Mouse (Mus musculus) liver, embryonic 12.5 days (tissue): ENCODE measurements around the gene Snip1. TPM values are rescaled to one million over a fixed set of nuclear protein-coding genes. Genes with fewer than 3 reads are reported as not detected.
A peak's percentile ranks its signal among the peaks of the same experiment; 100 is the strongest.

Source experiments
- ATAC-seq: fragments of 200-750 bp; cut with Nextera tagmentation; 2 replicates; pipeline ENCODE4 v1.8.0; 2017; ENCODE audit warnings: moderate number of reproducible peaks, mild to moderate bottlenecking, moderate library complexity
- H3K27ac ChIP-seq: fragments of 300-500 bp; sonication (generic); 2 replicates; pipeline ENCODE4 v1.5.1; 2016; ENCODE audit warnings: mild to moderate bottlenecking
- H3K27me3 ChIP-seq: fragments of 300-500 bp; sonication (generic); replicated peaks from 2 replicates; pipeline ENCODE4 v1.6.1; 2016; ENCODE audit warnings: mild to moderate bottlenecking, moderate library complexity
- H3K36me3 ChIP-seq: fragments of 300-500 bp; sonication (generic); 2 replicates; pipeline ENCODE4 v1.6.1; 2016; ENCODE audit warnings: mild to moderate bottlenecking, moderate library complexity
- H3K4me1 ChIP-seq: fragments of 300-500 bp; sonication (generic); 2 replicates; pipeline ENCODE4 v1.6.1; 2016
- H3K4me2 ChIP-seq: fragments of 300-500 bp; sonication (generic); 2 replicates; pipeline ENCODE4 v1.6.1; 2016; ENCODE audit warnings: mild to moderate bottlenecking, moderate library complexity
- H3K4me3 ChIP-seq: fragments of 300-500 bp; sonication (generic); 2 replicates; pipeline ENCODE4 v1.5.1; 2016; ENCODE audit warnings: mild to moderate bottlenecking, moderate library complexity
- H3K9ac ChIP-seq: fragments of 300-500 bp; sonication (generic); 2 replicates; pipeline ENCODE4 v1.6.1; 2016; ENCODE audit warnings: mild to moderate bottlenecking, moderate library complexity
- H3K9me3 ChIP-seq: fragments of 300-500 bp; sonication (generic); replicated peaks from 2 replicates; pipeline ENCODE4 v1.6.1; 2016; ENCODE audit warnings: mild to moderate bottlenecking, moderate library complexity
- WGBS: fragments of 180-500 bp; shearing (Covaris S2); methylation state at CpG from one replicate; pipeline ENCODE4 v1.1.7; 2016; ENCODE audit not compliant: insufficient replicate concordance; 5-methylcytosine and 5-hydroxymethylcytosine counted together
- polyA plus RNA-seq: library from polyadenylated mRNA; unstranded; fragments of >200 nt; fragmentation: Nextera tagmentation; extraction: Ambion mirVana; gene quantifications from 2 replicates; pipeline ENCODE4 v1.2.1, GENCODE M21; 2016

Snip1 gene
- polyA plus RNA-seq, 1 experiment from 2014 or later: 24.8 TPM

DNA sequence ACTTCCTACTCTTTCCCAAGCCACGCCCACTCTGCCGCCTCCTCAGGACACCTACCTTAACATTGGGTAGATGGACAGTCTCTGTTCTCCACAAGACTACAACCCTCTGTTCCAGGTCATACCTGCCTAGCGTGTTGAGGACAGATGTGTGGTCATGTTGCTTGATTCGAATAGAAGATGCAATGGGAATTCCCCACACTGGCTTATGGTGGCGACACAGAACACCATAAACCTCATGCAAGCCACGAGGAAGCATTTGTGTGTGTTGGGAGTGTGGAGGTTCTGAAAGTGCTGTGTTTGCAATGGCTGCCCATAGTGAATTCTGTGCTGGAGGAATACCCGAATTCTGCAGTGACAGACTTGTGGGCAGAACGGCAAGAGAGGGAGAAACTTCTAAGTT is 2.6 kb upstream of the Snip1 start:
- peaks cover 11% of the 10 kb centered on the region; the same call in 1 of the 2 replicates for H3K27me3 ChIP-seq
- H3K4me3 ChIP-seq: no peak overlapping the region
- no peak for ATAC-seq
- H3K4me1 ChIP-seq: peaks cover 30% of the 10 kb centered on the region
- H3K9me3 ChIP-seq: no peaks in the 10 kb centered on the region
- WGBS: 53% methylated on average over 8 of the region's 8 CpGs
- no peak overlapping the region for H3K4me2 ChIP-seq
- peaks cover 13% of the 10 kb centered on the region for H3K36me3 ChIP-seq
- H3K27ac ChIP-seq: no peak overlapping the region
- H3K9ac ChIP-seq: no peak overlapping the region

DNA sequence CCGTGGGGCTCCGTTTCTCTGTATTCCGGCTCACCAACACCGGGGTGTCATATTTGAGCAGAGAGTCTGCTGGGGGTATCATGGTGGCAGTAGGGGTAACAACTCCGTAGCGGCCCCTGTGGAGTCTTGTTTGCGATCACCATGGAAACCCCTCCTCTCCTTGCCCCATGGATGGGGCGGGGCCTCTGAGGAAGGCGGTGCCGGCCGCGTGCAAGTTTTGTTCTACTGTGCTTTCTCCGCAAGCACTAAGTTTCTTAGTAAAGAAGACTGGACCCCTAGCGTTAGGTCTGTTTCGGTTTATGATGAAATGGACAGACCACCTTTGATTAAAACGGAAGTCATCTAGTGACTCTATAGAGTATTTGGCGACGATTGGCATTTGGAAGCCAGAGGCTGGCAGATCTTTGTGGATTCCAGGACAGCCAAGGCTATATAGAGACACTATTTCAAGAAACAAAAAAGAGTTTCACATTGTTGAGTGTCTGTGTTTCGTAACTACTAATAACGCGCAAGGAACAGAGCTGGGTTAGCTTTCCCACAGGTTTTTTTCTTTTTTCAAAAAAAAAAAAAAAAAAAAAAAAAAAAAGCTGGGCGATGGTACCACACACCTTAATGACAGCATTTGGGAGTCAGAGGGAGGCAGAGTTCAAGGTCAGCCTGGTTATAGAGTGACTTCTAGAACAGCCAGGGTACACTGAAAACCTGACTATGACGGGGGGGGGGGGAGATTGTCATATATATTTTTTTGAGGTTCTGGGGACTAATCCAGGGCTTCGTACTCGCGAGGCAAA is 760 bp upstream of the Snip1 start, which contains the start of gene Dnali1:
Dnali1 (minus strand) TSS at position 187 of the 791 bp plus-strand sequence.
- no peaks in the 10 kb centered on the region for H3K9me3 ChIP-seq
- peak within 1 kb of the TSS; percentile 83 for H3K27ac ChIP-seq
- peaks cover 24% of the 10 kb centered on the region for H3K4me1 ChIP-seq
- H3K4me2 ChIP-seq: peak within 1 kb of the TSS; percentile 93
- peaks cover 11% of the 10 kb centered on the region; the same call in 1 of the 2 replicates for H3K27me3 ChIP-seq
- 3% methylated on average over 26 of the region's 26 CpGs for WGBS
- no peak; the same call in 1 of the 2 replicates for ATAC-seq
- peak within 1 kb of the TSS; percentile 96 for H3K4me3 ChIP-seq
- peak within 1 kb of the TSS; percentile 89 for H3K9ac ChIP-seq
- H3K36me3 ChIP-seq: peaks cover 32% of the 10 kb centered on the region

DNA sequence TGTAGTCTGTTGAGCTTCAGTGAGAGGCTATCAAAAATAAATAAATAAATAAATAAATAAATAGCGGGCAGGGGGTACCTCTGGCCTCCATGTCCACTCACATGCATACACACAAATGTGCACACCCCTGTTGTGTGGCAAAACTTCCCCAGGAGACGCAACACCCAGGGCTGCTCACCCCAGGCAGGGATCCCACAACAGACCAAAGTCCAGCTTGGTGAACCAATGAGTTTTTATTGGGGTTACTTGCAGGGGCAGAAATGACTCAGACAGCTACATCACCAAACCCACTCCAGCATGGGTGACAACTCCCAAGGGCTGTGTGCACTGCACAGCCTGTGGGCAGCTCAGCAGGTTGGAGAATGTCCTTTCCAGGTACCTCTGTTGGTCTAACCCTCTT is 11.2 kb downstream of the Snip1 start:
- Histone ChIP-seq H3K36me3 (peaks cover 79% of the 10 kb centered on the region), H3K9me3 (no peaks in the 10 kb centered on the region), H3K4me2 (no peak overlapping the region)

DNA sequence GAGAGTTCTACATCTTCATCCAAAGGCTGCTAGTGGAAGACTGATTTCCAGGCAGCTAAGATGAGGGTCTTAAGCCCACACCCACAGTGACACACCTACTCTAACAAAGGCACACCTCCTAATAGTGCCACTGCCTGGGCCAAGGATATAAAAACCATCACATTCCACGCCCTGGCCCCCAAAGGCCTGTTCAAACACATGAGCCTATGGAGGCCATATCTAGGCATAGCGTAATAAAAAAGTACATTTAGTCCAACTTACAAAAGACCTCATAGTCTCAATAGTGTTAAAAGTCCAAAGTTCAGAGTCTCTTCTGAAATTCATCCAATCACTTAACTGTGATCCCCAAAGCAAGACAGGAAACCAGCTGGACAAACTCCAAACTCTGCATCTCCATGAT is 12.2 kb downstream of the Snip1 start:
- no peaks in the 10 kb centered on the region for H3K9me3 ChIP-seq
- no peaks in the 10 kb centered on the region for H3K27me3 ChIP-seq
- no peak overlapping the region for H3K4me2 ChIP-seq
- WGBS: 77% methylated on average over 2 of the region's 2 CpGs
- no peak overlapping the region for H3K27ac ChIP-seq
- ATAC-seq: no peak
- no peak overlapping the region for H3K9ac ChIP-seq
- no peak overlapping the region for H3K4me3 ChIP-seq
- H3K36me3 ChIP-seq: peaks cover 69% of the 10 kb centered on the region
- peaks cover 10% of the 10 kb centered on the region for H3K4me1 ChIP-seq

More for the DNA sequence above, 11.2 kb downstream of the Snip1 start:
- WGBS: 80% methylated on average over 2 of the region's 2 CpGs
- Histone ChIP-seq H3K27me3 (no peaks in the 10 kb centered on the region), H3K9ac (no peak overlapping the region), H3K27ac (no peak overlapping the region), H3K4me1 (peaks cover 3% of the 10 kb centered on the region; the same call in 1 of the 2 replicates), H3K4me3 (no peak overlapping the region)
- ATAC-seq: 0 out of 2 replicates have a peak, but pooled peaks have one; percentile 27

DNA sequence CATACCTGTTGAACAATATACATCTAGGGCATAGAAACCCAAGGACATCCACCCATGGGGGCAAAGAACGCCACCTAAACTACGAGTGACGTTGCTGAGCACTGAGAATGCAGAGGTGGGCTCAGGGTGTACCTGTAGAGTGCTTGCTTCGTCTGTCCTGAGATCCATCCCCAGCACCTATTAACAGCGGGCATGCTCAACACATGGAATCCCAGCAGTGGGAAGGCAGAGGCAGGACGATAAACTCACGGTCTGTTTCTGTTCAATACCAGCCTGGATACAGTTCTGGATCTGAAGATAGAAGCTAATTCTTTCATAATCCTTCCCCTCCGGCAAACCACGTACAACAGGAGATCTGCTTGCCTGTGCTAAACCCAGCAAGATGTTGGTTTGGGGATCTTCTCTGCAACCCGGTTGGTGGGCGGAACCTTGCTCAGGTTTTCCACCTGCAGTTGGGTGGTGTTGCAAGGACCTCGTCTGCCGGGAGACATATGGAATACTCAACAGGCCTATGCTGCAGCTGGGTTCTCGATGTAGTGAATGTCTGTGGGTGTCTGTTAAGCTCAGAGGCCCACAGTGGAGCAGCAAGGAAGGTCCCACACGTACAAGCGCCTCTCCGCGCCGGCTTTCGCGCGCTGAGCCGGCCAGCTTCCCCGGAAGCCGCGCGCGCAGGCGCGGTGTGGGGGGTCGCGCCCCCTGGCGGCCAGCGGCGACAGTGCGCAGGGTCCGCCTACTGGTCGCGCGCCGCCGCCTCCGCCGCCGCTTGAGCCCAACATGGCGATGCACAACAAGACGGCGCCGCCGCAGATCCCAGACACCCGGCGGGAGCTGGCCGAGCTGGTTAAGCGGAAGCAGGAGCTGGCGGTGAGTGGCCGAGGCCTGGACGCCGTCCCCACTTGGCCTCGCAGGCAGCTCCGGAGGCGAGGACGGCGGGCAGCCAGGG is 18.2 kb downstream of the Snip1 start, which contains the start of gene Meaf6:
Meaf6 (plus strand) TSS at position 732 of the 943 bp plus-strand sequence.
- 1% methylated on average over 63 of the region's 63 CpGs for WGBS
- peak; percentile 89 for ATAC-seq
- Histone ChIP-seq H3K36me3 (peaks cover 48% of the 10 kb centered on the region), H3K4me2 (peak within 1 kb of the TSS; percentile 76), H3K4me1 (peaks cover 31% of the 10 kb centered on the region), H3K9me3 (no peaks in the 10 kb centered on the region), H3K27ac (peak within 1 kb of the TSS; percentile 95), H3K27me3 (no peaks in the 10 kb centered on the region), H3K9ac (peak within 1 kb of the TSS; percentile 91), H3K4me3 (peak within 1 kb of the TSS; percentile 88)

DNA sequence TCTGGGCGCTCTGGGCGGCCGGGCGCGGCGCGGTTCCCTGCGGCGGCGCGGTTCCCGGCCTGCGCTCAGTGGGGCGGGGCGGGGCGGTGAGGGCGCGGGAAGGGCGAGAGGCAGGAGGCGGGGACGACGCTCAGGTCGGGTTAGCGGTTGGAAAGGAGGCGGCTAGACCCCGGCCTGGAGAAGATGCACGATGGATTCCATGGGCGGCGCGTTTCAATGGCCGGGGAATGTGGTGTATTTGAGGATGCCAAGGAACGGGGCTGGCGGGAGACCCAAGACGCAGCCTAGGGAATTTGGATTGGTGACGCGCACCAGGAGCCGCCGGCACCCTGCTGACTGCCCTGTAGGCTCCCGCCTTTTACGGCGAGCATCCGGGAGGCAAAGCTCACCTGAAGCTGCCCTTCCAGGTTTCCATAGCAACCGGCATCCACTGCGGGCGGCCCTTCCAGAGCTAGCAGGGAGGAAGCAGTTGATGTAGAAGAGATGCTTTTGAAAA is 18.9 kb downstream of the Snip1 start:
- Histone ChIP-seq H3K4me1 (peaks cover 31% of the 10 kb centered on the region), H3K27me3 (no peaks in the 10 kb centered on the region), H3K4me2 (peak overlapping the region; percentile 76), H3K4me3 (peak overlapping the region; percentile 88), H3K9ac (peak overlapping the region; percentile 91), H3K36me3 (peaks cover 56% of the 10 kb centered on the region), H3K27ac (peak overlapping the region; percentile 95), H3K9me3 (no peaks in the 10 kb centered on the region)
- ATAC-seq: peak; percentile 95
- WGBS: under 1% methylated on average over 45 of the region's 45 CpGs

DNA sequence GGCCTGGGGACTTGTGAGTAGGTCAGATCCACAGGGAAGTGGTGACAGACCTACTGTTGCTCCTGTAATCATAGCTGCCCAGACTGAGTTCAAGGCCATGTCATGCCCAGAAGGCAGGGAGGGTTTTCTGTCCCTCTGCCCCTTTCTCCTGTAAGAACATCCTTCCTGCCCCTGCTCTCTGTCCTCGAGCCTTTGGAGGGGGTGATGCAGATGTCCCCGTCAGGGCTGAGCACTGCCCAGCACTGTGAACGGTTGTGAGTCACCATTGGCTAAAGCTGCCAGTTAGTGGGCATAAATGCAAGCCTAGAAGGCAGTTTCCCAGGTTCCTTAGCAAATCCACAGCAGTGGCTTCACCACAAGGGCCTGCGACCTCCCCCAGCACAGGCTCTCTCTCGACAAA is 26.6 kb downstream of the Snip1 start:
- 74% methylated on average over 5 of the region's 5 CpGs for WGBS
- Histone ChIP-seq H3K27me3 (no peaks in the 10 kb centered on the region), H3K4me1 (no peaks in the 10 kb centered on the region), H3K4me3 (no peak overlapping the region), H3K4me2 (no peak overlapping the region), H3K9ac (no peak overlapping the region), H3K36me3 (peaks cover 65% of the 10 kb centered on the region), H3K27ac (no peak overlapping the region), H3K9me3 (no peaks in the 10 kb centered on the region)
- ATAC-seq: no peak

DNA sequence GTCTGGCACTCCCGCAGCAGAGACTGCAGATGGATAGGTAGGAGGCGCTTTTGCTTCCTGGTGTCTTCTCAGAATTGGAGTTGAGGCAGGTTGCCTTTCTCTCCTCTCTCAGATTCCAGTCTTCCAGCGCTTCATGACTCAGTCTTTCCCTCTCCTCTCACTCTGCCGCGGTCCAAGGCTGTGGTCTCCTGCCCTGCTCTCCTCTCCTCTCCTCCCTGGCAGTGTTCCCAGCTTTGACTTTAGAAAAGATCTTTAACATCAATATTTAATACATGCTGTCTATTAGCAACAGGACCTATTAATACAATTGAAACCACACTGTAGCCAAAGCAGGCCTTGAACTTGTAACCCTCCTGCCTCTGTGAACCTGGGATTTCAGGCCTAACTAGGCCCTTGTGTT is 29.6 kb downstream of the Snip1 start:
- Histone ChIP-seq H3K4me3 (no peak overlapping the region), H3K9me3 (no peaks in the 10 kb centered on the region), H3K9ac (no peak overlapping the region), H3K4me1 (no peaks in the 10 kb centered on the region), H3K27me3 (no peaks in the 10 kb centered on the region), H3K27ac (no peak overlapping the region), H3K4me2 (no peak overlapping the region), H3K36me3 (peaks cover 46% of the 10 kb centered on the region)
- WGBS: 80% methylated on average over 5 of the region's 5 CpGs
- ATAC-seq: no peak

DNA sequence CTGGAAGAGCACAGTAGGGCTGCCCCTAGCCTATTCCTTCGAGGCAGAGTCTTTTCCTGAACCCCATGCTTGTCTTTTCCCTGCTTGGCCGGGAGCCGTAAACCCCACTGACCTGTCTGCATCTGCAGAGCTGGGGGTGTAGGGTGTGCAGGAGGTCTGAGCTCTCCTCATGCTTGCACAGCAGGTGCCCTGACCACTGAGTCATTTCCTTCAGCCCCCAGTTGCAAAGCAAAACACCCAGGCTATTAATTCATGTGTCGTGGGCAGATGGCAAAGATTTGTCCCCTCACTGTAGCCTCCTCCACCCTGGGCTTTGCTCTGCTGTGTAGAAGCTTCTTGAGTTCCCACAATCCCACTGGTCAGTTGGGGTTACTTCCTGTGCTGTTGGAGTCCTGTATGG is 30.9 kb downstream of the Snip1 start:
- Histone ChIP-seq H3K9me3 (no peaks in the 10 kb centered on the region), H3K4me2 (no peak overlapping the region), H3K27ac (no peak overlapping the region), H3K4me3 (no peak overlapping the region), H3K4me1 (no peaks in the 10 kb centered on the region), H3K9ac (no peak overlapping the region), H3K36me3 (peaks cover 42% of the 10 kb centered on the region), H3K27me3 (no peaks in the 10 kb centered on the region)
- no peak for ATAC-seq
- whole genome bisulfite sequencing: 70% methylated on average over 4 of the region's 4 CpGs

DNA sequence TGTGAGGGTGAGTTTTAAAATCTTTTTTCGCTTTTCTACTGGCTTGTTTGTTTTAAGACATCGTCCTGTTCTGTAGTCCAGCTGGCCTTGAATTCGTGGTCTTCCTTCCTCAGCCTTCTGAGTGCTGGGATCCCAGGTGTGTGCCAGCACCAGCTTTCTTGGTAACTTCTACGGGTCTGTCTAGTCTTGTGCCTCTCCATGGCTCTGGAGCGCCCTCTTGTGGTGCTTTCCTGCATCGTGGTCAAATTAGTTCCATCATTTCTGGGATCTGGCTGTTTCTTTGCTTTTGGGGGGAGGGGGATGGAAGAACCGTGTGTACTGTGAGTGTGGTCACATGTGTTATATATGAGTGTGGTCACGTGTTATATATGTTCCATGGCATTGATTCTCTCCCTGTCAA is 33.0 kb downstream of the Snip1 start:
- ATAC-seq: peak; percentile 52
- no peaks in the 10 kb centered on the region for H3K9me3 ChIP-seq
- H3K4me2 ChIP-seq: no peak overlapping the region
- H3K4me1 ChIP-seq: no peaks in the 10 kb centered on the region
- H3K4me3 ChIP-seq: no peak overlapping the region
- no peak overlapping the region for H3K9ac ChIP-seq
- H3K36me3 ChIP-seq: peaks cover 42% of the 10 kb centered on the region
- 6% methylated on average over 8 of the region's 8 CpGs for WGBS
- H3K27me3 ChIP-seq: no peaks in the 10 kb centered on the region
- no peak overlapping the region for H3K27ac ChIP-seq

DNA sequence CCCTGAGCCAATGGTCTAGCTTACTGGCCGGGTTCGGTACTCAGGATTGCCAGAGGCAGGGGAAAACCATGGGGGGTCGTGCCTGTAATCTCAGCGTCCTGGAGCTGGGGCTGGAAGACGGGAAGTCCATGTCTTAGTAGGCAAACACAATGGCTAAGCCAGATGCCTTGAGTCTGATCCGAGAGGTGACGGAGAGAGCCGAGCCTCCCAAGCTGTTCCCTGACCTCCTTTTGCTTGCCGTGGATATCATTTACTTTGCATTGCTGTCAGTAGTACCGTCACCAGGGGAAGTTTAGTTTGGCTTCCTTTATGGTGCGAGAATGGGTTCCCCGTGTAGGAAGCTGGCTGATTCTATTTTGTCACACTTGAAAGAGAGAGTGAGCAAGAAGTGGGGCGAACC is 34.9 kb downstream of the Snip1 start:
- no peak overlapping the region for H3K9ac ChIP-seq
- peaks cover 56% of the 10 kb centered on the region for H3K36me3 ChIP-seq
- no peak overlapping the region for H3K27ac ChIP-seq
- no peaks in the 10 kb centered on the region for H3K4me1 ChIP-seq
- H3K9me3 ChIP-seq: no peaks in the 10 kb centered on the region
- ATAC-seq: no peak
- H3K4me3 ChIP-seq: no peak overlapping the region
- 77% methylated on average over 13 of the region's 13 CpGs for WGBS
- H3K27me3 ChIP-seq: no peaks in the 10 kb centered on the region
- no peak overlapping the region for H3K4me2 ChIP-seq
